Mouse (Mus musculus): ENCODE data around the gene Ccnt1. TPM values are rescaled to one million over a fixed set of nuclear protein-coding genes. Genes with fewer than 3 reads are reported as not detected.

Ccnt1 gene
- polyA plus RNA-seq, 1 experiment from 2014 or later: 56.0 TPM

- Histone ChIP-seq H3K4me1 (replicated peaks; ENCODE audit: control insufficient read depth, insufficient read depth, low read length) (peaks cover 40% of the 10 kb centered on the region), H3K27me3 (replicated peaks; ENCODE audit: control insufficient read depth, insufficient read depth, low read length) (no peaks in the 10 kb centered on the region), H3K9me3 (ENCODE audit: control insufficient read depth, low read length) (no peaks in the 10 kb centered on the region), H3K9ac (ENCODE audit: low read depth, low read length) (peak within 1 kb of the TSS; percentile 91), H3K27ac (ENCODE audit: low read depth, low read length) (peak within 1 kb of the TSS; percentile 93), H3K4me2 (peak within 1 kb of the TSS; percentile 93), H3K4me3 (ENCODE audit: low read depth, low read length) (peak within 1 kb of the TSS; percentile 84), H3K36me3 (ENCODE audit: control insufficient read depth, insufficient read depth, low read length) (peaks cover 2% of the 10 kb centered on the region; the same call in 1 of the 2 replicates)
- WGBS: 1% methylated on average over 59 of the region's 75 CpGs
- DNase-seq (ENCODE audit: low spot score) (peak; percentile 81), ATAC-seq (replicated peaks; ENCODE audit: low FRiP score) (peak; percentile 50)
These were observed 38.8 kb upstream of the Ccnt1 start, which contains the start of gene Adcy6 for GRCm38 (mm10) chr15:98609331-98610130. TSS of gene Adcy6 (minus strand) at chr15:98610076.

- Histone ChIP-seq H3K36me3 (ENCODE audit: control insufficient read depth, insufficient read depth, low read length) (peaks cover 9% of the 10 kb centered on the region), H3K27me3 (replicated peaks; ENCODE audit: control insufficient read depth, insufficient read depth, low read length) (no peaks in the 10 kb centered on the region), H3K9me3 (ENCODE audit: control insufficient read depth, low read length) (no peaks in the 10 kb centered on the region), H3K4me1 (replicated peaks; ENCODE audit: control insufficient read depth, insufficient read depth, low read length) (peaks cover 46% of the 10 kb centered on the region), H3K4me3 (ENCODE audit: low read depth, low read length) (peak overlapping the region; percentile 84), H3K27ac (ENCODE audit: low read depth, low read length) (peak overlapping the region; percentile 93), H3K9ac (ENCODE audit: low read depth, low read length) (peak overlapping the region; percentile 91), H3K4me2 (peak overlapping the region; percentile 93)
- peak; percentile 1; the same call in 1 of the 2 replicates for ATAC-seq (replicated peaks; ENCODE audit: low FRiP score)
- DNase-seq (ENCODE audit: low spot score): peak; percentile 53
- WGBS: under 1% methylated on average over 19 of the region's 26 CpGs
These were observed 38.1 kb upstream of the Ccnt1 start for GRCm38 (mm10) chr15:98608784-98609250.

GRCm38 (mm10) chr15:98608058-98608783 lies 37.5 kb upstream of the Ccnt1 start:
- 27% methylated on average over 9 of the region's 10 CpGs for WGBS
- Histone ChIP-seq H3K27me3 (replicated peaks; ENCODE audit: control insufficient read depth, insufficient read depth, low read length) (no peaks in the 10 kb centered on the region), H3K36me3 (ENCODE audit: control insufficient read depth, insufficient read depth, low read length) (peaks cover 14% of the 10 kb centered on the region), H3K9ac (ENCODE audit: low read depth, low read length) (peak overlapping the region; percentile 91), H3K27ac (ENCODE audit: low read depth, low read length) (peak overlapping the region; percentile 93), H3K4me1 (replicated peaks; ENCODE audit: control insufficient read depth, insufficient read depth, low read length) (peaks cover 52% of the 10 kb centered on the region), H3K9me3 (ENCODE audit: control insufficient read depth, low read length) (no peaks in the 10 kb centered on the region), H3K4me3 (ENCODE audit: low read depth, low read length) (peak overlapping the region; percentile 84), H3K4me2 (peak overlapping the region; percentile 93)
- no peak for ATAC-seq (replicated peaks; ENCODE audit: low FRiP score)
- DNase-seq (ENCODE audit: low spot score): no peak

- no peaks in the 10 kb centered on the region for H3K9me3 ChIP-seq (ENCODE audit: control insufficient read depth, low read length)
- peak overlapping the region; percentile 93 for H3K4me2 ChIP-seq
- peaks cover 18% of the 10 kb centered on the region for H3K36me3 ChIP-seq (ENCODE audit: control insufficient read depth, insufficient read depth, low read length)
- H3K4me1 ChIP-seq (replicated peaks; ENCODE audit: control insufficient read depth, insufficient read depth, low read length): peaks cover 58% of the 10 kb centered on the region
- no peak for ATAC-seq (replicated peaks; ENCODE audit: low FRiP score)
- peak overlapping the region; percentile 84 for H3K4me3 ChIP-seq (ENCODE audit: low read depth, low read length)
- H3K27me3 ChIP-seq (replicated peaks; ENCODE audit: control insufficient read depth, insufficient read depth, low read length): no peaks in the 10 kb centered on the region
- DNase-seq (ENCODE audit: low spot score): no peak
- H3K9ac ChIP-seq (ENCODE audit: low read depth, low read length): peak overlapping the region; percentile 91
- WGBS: 31% methylated on average over 4 of the region's 4 CpGs
- peak overlapping the region; percentile 93 for H3K27ac ChIP-seq (ENCODE audit: low read depth, low read length)
These were observed 36.8 kb upstream of the Ccnt1 start for GRCm38 (mm10) chr15:98607557-98607956.

GRCm38 (mm10) chr15:98606739-98607138 lies 36.0 kb upstream of the Ccnt1 start:
- WGBS: 63% methylated on average over 9 of the region's 9 CpGs
- Histone ChIP-seq H3K27ac (ENCODE audit: low read depth, low read length) (peak overlapping the region; percentile 93), H3K36me3 (ENCODE audit: control insufficient read depth, insufficient read depth, low read length) (peaks cover 18% of the 10 kb centered on the region), H3K9ac (ENCODE audit: low read depth, low read length) (peak overlapping the region; percentile 10), H3K9me3 (ENCODE audit: control insufficient read depth, low read length) (no peaks in the 10 kb centered on the region), H3K27me3 (replicated peaks; ENCODE audit: control insufficient read depth, insufficient read depth, low read length) (no peaks in the 10 kb centered on the region), H3K4me2 (peak overlapping the region; percentile 93), H3K4me1 (replicated peaks; ENCODE audit: control insufficient read depth, insufficient read depth, low read length) (peaks cover 66% of the 10 kb centered on the region), H3K4me3 (ENCODE audit: low read depth, low read length) (peak overlapping the region; percentile 84)
- DNase-seq (ENCODE audit: low spot score): no peak
- ATAC-seq (replicated peaks; ENCODE audit: low FRiP score): no peak

GRCm38 (mm10) chr15:98606051-98606536 lies 35.4 kb upstream of the Ccnt1 start:
- Histone ChIP-seq H3K27me3 (replicated peaks; ENCODE audit: control insufficient read depth, insufficient read depth, low read length) (no peaks in the 10 kb centered on the region), H3K4me3 (ENCODE audit: low read depth, low read length) (peak overlapping the region; percentile 84), H3K27ac (ENCODE audit: low read depth, low read length) (peak overlapping the region; percentile 93), H3K4me2 (peak overlapping the region; percentile 93), H3K36me3 (ENCODE audit: control insufficient read depth, insufficient read depth, low read length) (peaks cover 21% of the 10 kb centered on the region), H3K9ac (ENCODE audit: low read depth, low read length) (peak overlapping the region; percentile 56), H3K4me1 (replicated peaks; ENCODE audit: control insufficient read depth, insufficient read depth, low read length) (peaks cover 72% of the 10 kb centered on the region), H3K9me3 (ENCODE audit: control insufficient read depth, low read length) (no peaks in the 10 kb centered on the region)
- DNase-seq (ENCODE audit: low spot score) (peak; percentile 55), ATAC-seq (replicated peaks; ENCODE audit: low FRiP score) (peak; percentile 79)
- 44% methylated on average over 12 of the region's 12 CpGs for WGBS

- Histone ChIP-seq H3K27ac (ENCODE audit: low read depth, low read length) (peak overlapping the region; percentile 70), H3K9ac (ENCODE audit: low read depth, low read length) (no peak overlapping the region), H3K9me3 (ENCODE audit: control insufficient read depth, low read length) (no peaks in the 10 kb centered on the region), H3K27me3 (replicated peaks; ENCODE audit: control insufficient read depth, insufficient read depth, low read length) (no peaks in the 10 kb centered on the region), H3K4me1 (replicated peaks; ENCODE audit: control insufficient read depth, insufficient read depth, low read length) (peaks cover 66% of the 10 kb centered on the region), H3K4me2 (no peak overlapping the region), H3K4me3 (ENCODE audit: low read depth, low read length) (no peak overlapping the region), H3K36me3 (ENCODE audit: control insufficient read depth, insufficient read depth, low read length) (peaks cover 30% of the 10 kb centered on the region)
- ATAC-seq (replicated peaks; ENCODE audit: low FRiP score) (no peak), DNase-seq (ENCODE audit: low spot score) (no peak)
- 92% methylated on average over 24 of the region's 24 CpGs for WGBS
These were observed 33.4 kb upstream of the Ccnt1 start for GRCm38 (mm10) chr15:98604041-98604575.

- Histone ChIP-seq H3K4me2 (peak overlapping the region; percentile 64), H3K27me3 (replicated peaks; ENCODE audit: control insufficient read depth, insufficient read depth, low read length) (no peaks in the 10 kb centered on the region), H3K36me3 (ENCODE audit: control insufficient read depth, insufficient read depth, low read length) (peaks cover 37% of the 10 kb centered on the region), H3K27ac (ENCODE audit: low read depth, low read length) (peak overlapping the region; percentile 70), H3K9me3 (ENCODE audit: control insufficient read depth, low read length) (no peaks in the 10 kb centered on the region), H3K4me3 (ENCODE audit: low read depth, low read length) (peak overlapping the region; percentile 31; the same call in 1 of the 2 replicates), H3K4me1 (replicated peaks; ENCODE audit: control insufficient read depth, insufficient read depth, low read length) (peaks cover 62% of the 10 kb centered on the region), H3K9ac (ENCODE audit: low read depth, low read length) (peak overlapping the region; percentile 58)
- DNase-seq (ENCODE audit: low spot score): no peak
- no peak for ATAC-seq (replicated peaks; ENCODE audit: low FRiP score)
- WGBS: 62% methylated on average over 4 of the region's 4 CpGs
These were observed 32.3 kb upstream of the Ccnt1 start for GRCm38 (mm10) chr15:98602921-98603458.
